Mouse (Mus musculus) liver, embryonic 15.5 days (tissue): ENCODE results near the gene Mat2a. TPM values are rescaled to one million over a fixed set of nuclear protein-coding genes. Genes with fewer than 3 reads are reported as not detected.
A peak's percentile ranks its signal among the peaks of the same experiment; 100 is the strongest.

ENCODE experiments used
- ATAC-seq: fragments of 200-750 bp; cut with Nextera tagmentation; 2 replicates; pipeline ENCODE4 v1.8.0; 2017; ENCODE audit warnings: moderate number of reproducible peaks, mild to moderate bottlenecking, moderate library complexity; ENCODE audit not compliant: insufficient read depth
- H3K27ac ChIP-seq: fragments of 300-500 bp; sonication (generic); replicated peaks from 2 replicates; pipeline ENCODE4 v1.5.1; 2015; ENCODE audit warnings: mild to moderate bottlenecking, inconsistent platforms
- H3K27me3 ChIP-seq: fragments of 300-500 bp; sonication (generic); 2 replicates; pipeline ENCODE4 v1.6.1; 2015; ENCODE audit warnings: mild to moderate bottlenecking, inconsistent platforms
- H3K36me3 ChIP-seq: fragments of 300-500 bp; sonication (generic); replicated peaks from 2 replicates; pipeline ENCODE4 v1.6.1; 2015; ENCODE audit warnings: moderate library complexity, mild to moderate bottlenecking, inconsistent platforms
- H3K4me1 ChIP-seq: fragments of 300-500 bp; sonication (generic); replicated peaks from 2 replicates; pipeline ENCODE4 v1.6.1; 2015; ENCODE audit warnings: inconsistent platforms
- H3K4me2 ChIP-seq: fragments of 300-500 bp; sonication (generic); 2 replicates; pipeline ENCODE4 v1.6.1; 2015; ENCODE audit warnings: moderate library complexity, mild to moderate bottlenecking, inconsistent platforms
- H3K4me3 ChIP-seq: fragments of 300-500 bp; sonication (generic); replicated peaks from 2 replicates; pipeline ENCODE4 v1.5.1; 2015; ENCODE audit warnings: mild to moderate bottlenecking, inconsistent platforms
- H3K9ac ChIP-seq: fragments of 300-500 bp; sonication (generic); 2 replicates; pipeline ENCODE4 v1.6.1; 2015; ENCODE audit warnings: moderate library complexity, mild to moderate bottlenecking, inconsistent platforms
- H3K9me3 ChIP-seq: fragments of 300-500 bp; sonication (generic); replicated peaks from 2 replicates; pipeline ENCODE4 v1.6.1; 2016; ENCODE audit warnings: inconsistent platforms
- WGBS: fragments of 180-500 bp; shearing (Covaris S2); methylation state at CpG from one replicate; pipeline ENCODE4 v1.1.7; 2015; ENCODE audit warnings: mixed read lengths; ENCODE audit not compliant: insufficient replicate concordance; 5-methylcytosine and 5-hydroxymethylcytosine counted together
- polyA plus RNA-seq: library from polyadenylated mRNA; unstranded; fragments of >200 nt; fragmentation: Nextera tagmentation; extraction: Ambion mirVana; gene quantifications from 2 replicates; pipeline ENCODE4 v1.2.1, GENCODE M21; 2015

The Mat2a gene
- polyA plus RNA-seq, 1 experiment from 2014 or later = 136 TPM

- ATAC-seq = peak; percentile 32
- peaks cover 96% of the 10 kb centered on the region for H3K36me3 ChIP-seq
- no peaks in the 10 kb centered on the region; the same call in 1 of the 2 replicates for H3K4me1 ChIP-seq
- 21% methylated on average over 5 of the region's 5 CpGs for WGBS
- no peaks in the 10 kb centered on the region for H3K9me3 ChIP-seq
- H3K9ac ChIP-seq = no peak overlapping the region
- H3K27ac ChIP-seq = 0 out of 2 replicates have a peak overlapping the region, but pooled peaks have one; percentile 2
- no peak overlapping the region for H3K4me2 ChIP-seq
- H3K27me3 ChIP-seq = no peaks in the 10 kb centered on the region
- no peak overlapping the region for H3K4me3 ChIP-seq
Measured at GRCm38 (mm10) chr6:72430989-72431921, 8.1 kb downstream of the Mat2a start.

- no peaks in the 10 kb centered on the region for H3K27me3 ChIP-seq
- WGBS = 82% methylated on average over 21 of the region's 21 CpGs
- H3K9ac ChIP-seq = no peak overlapping the region
- H3K27ac ChIP-seq = no peak overlapping the region
- H3K36me3 ChIP-seq = peaks cover 96% of the 10 kb centered on the region
- H3K9me3 ChIP-seq = no peaks in the 10 kb centered on the region
- H3K4me2 ChIP-seq = no peak overlapping the region
- no peak for ATAC-seq
- no peak overlapping the region for H3K4me3 ChIP-seq
- H3K4me1 ChIP-seq = no peaks in the 10 kb centered on the region
Measured at GRCm38 (mm10) chr6:72429061-72429842, 10.1 kb downstream of the Mat2a start.

GRCm38 (mm10) chr6:72428036-72428435 is 11.3 kb downstream of the Mat2a start:
- H3K27ac ChIP-seq = no peak overlapping the region
- H3K36me3 ChIP-seq = peaks cover 96% of the 10 kb centered on the region
- H3K9me3 ChIP-seq = no peaks in the 10 kb centered on the region
- H3K9ac ChIP-seq = no peak overlapping the region
- H3K4me2 ChIP-seq = no peak overlapping the region
- H3K27me3 ChIP-seq = no peaks in the 10 kb centered on the region
- no peak for ATAC-seq
- WGBS = 34% methylated on average over 8 of the region's 8 CpGs
- no peaks in the 10 kb centered on the region for H3K4me1 ChIP-seq
- H3K4me3 ChIP-seq = no peak overlapping the region

GRCm38 (mm10) chr6:72425646-72426045 is 13.7 kb downstream of the Mat2a start:
- H3K4me3 ChIP-seq = no peak overlapping the region
- H3K9ac ChIP-seq = no peak overlapping the region
- no peak overlapping the region for H3K27ac ChIP-seq
- H3K36me3 ChIP-seq = peaks cover 91% of the 10 kb centered on the region
- no peak for ATAC-seq
- H3K4me1 ChIP-seq = 0 out of 2 replicates have a peak, but pooled peaks cover 2% of the 10 kb centered on the region
- no peaks in the 10 kb centered on the region for H3K9me3 ChIP-seq
- no peaks in the 10 kb centered on the region for H3K27me3 ChIP-seq
- no peak overlapping the region for H3K4me2 ChIP-seq
- 81% methylated on average over 11 of the region's 11 CpGs for WGBS

GRCm38 (mm10) chr6:72420901-72421300 is 18.5 kb downstream of the Mat2a start:
- no peak overlapping the region for H3K4me2 ChIP-seq
- no peak overlapping the region for H3K9ac ChIP-seq
- peaks cover 65% of the 10 kb centered on the region for H3K36me3 ChIP-seq
- H3K4me3 ChIP-seq = no peak overlapping the region
- ATAC-seq = no peak
- 81% methylated on average over 10 of the region's 10 CpGs for WGBS
- no peak overlapping the region for H3K27ac ChIP-seq
- no peaks in the 10 kb centered on the region for H3K9me3 ChIP-seq
- H3K27me3 ChIP-seq = no peaks in the 10 kb centered on the region
- peaks cover 40% of the 10 kb centered on the region for H3K4me1 ChIP-seq

- H3K4me1 ChIP-seq = peaks cover 45% of the 10 kb centered on the region
- H3K9me3 ChIP-seq = no peaks in the 10 kb centered on the region
- peaks cover 54% of the 10 kb centered on the region for H3K36me3 ChIP-seq
- H3K4me2 ChIP-seq = no peak overlapping the region
- H3K27ac ChIP-seq = no peak overlapping the region
- ATAC-seq = no peak
- no peaks in the 10 kb centered on the region for H3K27me3 ChIP-seq
- H3K9ac ChIP-seq = no peak overlapping the region
- 75% methylated on average over 1 of the region's 1 CpGs for WGBS
- H3K4me3 ChIP-seq = no peak overlapping the region
Measured at GRCm38 (mm10) chr6:72419806-72420205, 19.6 kb downstream of the Mat2a start.

GRCm38 (mm10) chr6:72418279-72418678 is 21.1 kb downstream of the Mat2a start:
- 18% methylated on average over 4 of the region's 4 CpGs for WGBS
- H3K9ac ChIP-seq = no peak overlapping the region

GRCm38 (mm10) chr6:72415964-72416772 is 23.2 kb downstream of the Mat2a start:
- Histone ChIP-seq H3K9ac (no peak overlapping the region), H3K27me3 (no peaks in the 10 kb centered on the region), H3K4me3 (peak overlapping the region; percentile 14), H3K4me2 (peak overlapping the region; percentile 77), H3K9me3 (no peaks in the 10 kb centered on the region), H3K27ac (peak overlapping the region; percentile 49), H3K36me3 (peaks cover 20% of the 10 kb centered on the region), H3K4me1 (peaks cover 58% of the 10 kb centered on the region)
- 71% methylated on average over 7 of the region's 7 CpGs for WGBS
- no peak for ATAC-seq

More at GRCm38 (mm10) chr6:72418279-72418678, 21.1 kb downstream of the Mat2a start:
- Histone ChIP-seq H3K4me1 (peaks cover 58% of the 10 kb centered on the region), H3K9me3 (no peaks in the 10 kb centered on the region), H3K27ac (peak overlapping the region; percentile 59), H3K4me2 (peak overlapping the region; percentile 36; the same call in 1 of the 2 replicates), H3K27me3 (no peaks in the 10 kb centered on the region), H3K36me3 (peaks cover 39% of the 10 kb centered on the region), H3K4me3 (no peak overlapping the region)
- ATAC-seq = peak; percentile 51; the same call in 1 of the 2 replicates

- WGBS = 68% methylated on average over 5 of the region's 5 CpGs
- ATAC-seq = no peak
- Histone ChIP-seq H3K4me2 (peak overlapping the region; percentile 77), H3K27ac (peak overlapping the region; percentile 14; the same call in 1 of the 2 replicates), H3K4me1 (peaks cover 57% of the 10 kb centered on the region), H3K36me3 (peaks cover 17% of the 10 kb centered on the region), H3K9ac (peak overlapping the region; percentile 57; the same call in 1 of the 2 replicates), H3K27me3 (no peaks in the 10 kb centered on the region), H3K9me3 (no peaks in the 10 kb centered on the region), H3K4me3 (peak overlapping the region; percentile 66)
Measured at GRCm38 (mm10) chr6:72415181-72415580, 24.2 kb downstream of the Mat2a start.

- ATAC-seq = peak; percentile 84
- Histone ChIP-seq H3K4me3 (peak within 1 kb of the TSS; percentile 66), H3K4me2 (peak within 1 kb of the TSS; percentile 77), H3K9ac (peak within 1 kb of the TSS; percentile 57), H3K36me3 (peaks cover 15% of the 10 kb centered on the region), H3K9me3 (no peaks in the 10 kb centered on the region), H3K27ac (peak within 1 kb of the TSS; percentile 51), H3K4me1 (peaks cover 48% of the 10 kb centered on the region), H3K27me3 (no peaks in the 10 kb centered on the region)
- WGBS = under 1% methylated on average over 33 of the region's 33 CpGs
Measured at GRCm38 (mm10) chr6:72414076-72414756, 25.1 kb downstream of the Mat2a start, which contains the start of gene Ggcx. Gene Ggcx (plus strand): TSS chr6:72414308.
